Mouse (Mus musculus) myocyte (in vitro differentiated cells): ENCODE measurements around the gene Aatf. TPM values are rescaled to one million over a fixed set of nuclear protein-coding genes. Genes with fewer than 3 reads are reported as not detected.

Experiments
- H3K27me3 ChIP-seq: one replicate; pipeline ENCODE4 v1.6.1; 2011; ENCODE audit not compliant: control insufficient read depth, insufficient read depth, insufficient read length
- H3K36me3 ChIP-seq: one replicate; pipeline ENCODE4 v1.6.1; 2011; ENCODE audit not compliant: control insufficient read depth, insufficient read depth
- H3K4me2 ChIP-seq: one replicate; pipeline ENCODE4 v1.6.1; 2011; ENCODE audit warnings: low read depth, control low read depth
- H3K4me3 ChIP-seq: one replicate; pipeline ENCODE4 v1.5.1; 2011; ENCODE audit warnings: mild to moderate bottlenecking, control low read depth, moderate library complexity
- H3K79me2 ChIP-seq: one replicate; pipeline ENCODE4 v1.6.1; 2011; ENCODE audit not compliant: control insufficient read depth, insufficient read depth
- H3ac ChIP-seq: one replicate; pipeline ENCODE4 v1.6.1; 2011; ENCODE audit not compliant: control insufficient read depth, insufficient read length
- CEBPB ChIP-seq: IDR thresholded peaks from 2 replicates; pipeline ENCODE4 v1.6.1; 2011; ENCODE audit warnings: mild to moderate bottlenecking, moderate library complexity; ENCODE audit not compliant: poor library complexity, insufficient read depth, severe bottlenecking
- E2F4 ChIP-seq: IDR thresholded peaks from one replicate; pipeline ENCODE4 v1.6.1; 2011; ENCODE audit warnings: mild to moderate bottlenecking, control low read depth, moderate library complexity; ENCODE audit not compliant: insufficient read depth
- MAX ChIP-seq: IDR thresholded peaks from one replicate; pipeline ENCODE4 v1.6.1; 2011; ENCODE audit warnings: low read depth, mild to moderate bottlenecking, control low read depth
- MYOD1 ChIP-seq, 3 experiments: IDR thresholded peaks; one replicate each; pipeline ENCODE4 v1.6.1; 2011; ENCODE audit warnings: control low read depth in 2 of 3, low read depth in 2 of 3, mild to moderate bottlenecking in 2 of 3, moderate library complexity in 1 of 3; ENCODE audit not compliant: insufficient read length in 2 of 3, control insufficient read depth in 1 of 3
- MYOG ChIP-seq, 3 experiments: IDR thresholded peaks; one replicate each; pipeline ENCODE4 v1.6.1; 2011; ENCODE audit warnings: control low read depth in 2 of 3, low read depth in 2 of 3, mild to moderate bottlenecking in 2 of 3; ENCODE audit not compliant: insufficient read length in 2 of 3, control insufficient read depth in 1 of 3, insufficient read depth in 1 of 3
- POLR2A ChIP-seq: IDR thresholded peaks from one replicate; pipeline ENCODE4 v1.6.1; 2011; ENCODE audit warnings: low read depth, mild to moderate bottlenecking, control low read depth, moderate library complexity; ENCODE audit not compliant: insufficient read length
- POLR2AphosphoS2 ChIP-seq: IDR thresholded peaks from one replicate; pipeline ENCODE4 v1.6.1; 2011; ENCODE audit warnings: low read depth, control low read depth; ENCODE audit not compliant: insufficient read length
- REST ChIP-seq: IDR thresholded peaks from one replicate; pipeline ENCODE4 v1.6.1; 2011; ENCODE audit warnings: mild to moderate bottlenecking, control low read depth, moderate library complexity; ENCODE audit not compliant: insufficient read depth, insufficient read length
- SRF ChIP-seq: IDR thresholded peaks from one replicate; pipeline ENCODE4 v1.6.1; 2011; ENCODE audit warnings: low read depth; ENCODE audit not compliant: control insufficient read depth, insufficient read length
- TCF12 ChIP-seq: IDR thresholded peaks from one replicate; pipeline ENCODE4 v1.6.1; 2011; ENCODE audit warnings: mild to moderate bottlenecking, control low read depth; ENCODE audit not compliant: poor library complexity, insufficient read depth, severe bottlenecking
- TCF3 ChIP-seq: IDR thresholded peaks from one replicate; pipeline ENCODE4 v1.6.1; 2011; ENCODE audit warnings: low read depth, control low read depth; ENCODE audit not compliant: insufficient read length
- USF1 ChIP-seq: IDR thresholded peaks from one replicate; pipeline ENCODE4 v1.6.1; 2011; ENCODE audit warnings: low read depth, mild to moderate bottlenecking, control low read depth, moderate library complexity
- polyA plus RNA-seq: library from polyadenylated mRNA; unstranded; fragments of >200 nt; fragmentation: generic; extraction: Trizol; gene quantifications from one replicate; pipeline ENCODE4 v1.2.1, GENCODE M21; 2012; ENCODE audit warnings: missing spikeins

Aatf gene
- polyA plus RNA-seq, 1 experiment, result 34.6 TPM

- Histone ChIP-seq H3K27me3 (peaks cover 69% of the 10 kb centered on the region), H3K36me3 (no peaks in the 10 kb centered on the region), H3K4me2 (no peak overlapping the region), H3K4me3 (no peak overlapping the region), H3ac (no peak overlapping the region), H3K79me2 (no peaks in the 10 kb centered on the region)
- TF ChIP-seq REST, result no peak
- no peak for TF ChIP-seq SRF
Measured at GRCm38 (mm10) chr11:84520269-84521070, 7.1 kb upstream of the Aatf start.

- Histone ChIP-seq H3ac (no peak overlapping the region), H3K79me2 (no peaks in the 10 kb centered on the region), H3K4me2 (no peak overlapping the region), H3K4me3 (no peak overlapping the region), H3K27me3 (peaks cover 66% of the 10 kb centered on the region), H3K36me3 (no peaks in the 10 kb centered on the region)
- TF ChIP-seq TCF12 (no peak), CEBPB (no peak), SRF (no peak), E2F4 (no peak), POLR2A (no peak), MYOG (IDR thresholded peaks at IDR 0.05; ENCODE audit: control insufficient read depth in 1 of 3, insufficient read depth in 1 of 3, insufficient read length in 2 of 3, low read depth in 2 of 3) (no peak), MAX (no peak), REST (no peak), MYOD1 (IDR thresholded peaks at IDR 0.05; ENCODE audit: control insufficient read depth in 1 of 3, insufficient read length in 2 of 3, low read depth in 2 of 3) (no peak), USF1 (no peak), POLR2AphosphoS2 (no peak), TCF3 (no peak)
Measured at GRCm38 (mm10) chr11:84519576-84520268, 6.4 kb upstream of the Aatf start.

GRCm38 (mm10) chr11:84519036-84519435 is 5.7 kb upstream of the Aatf start:
- Histone ChIP-seq H3K36me3 (no peaks in the 10 kb centered on the region), H3K79me2 (no peaks in the 10 kb centered on the region), H3K4me3 (no peak overlapping the region), H3K4me2 (no peak overlapping the region), H3K27me3 (peaks cover 62% of the 10 kb centered on the region), H3ac (no peak overlapping the region)
- no peak for TF ChIP-seq TCF12
- no peak for TF ChIP-seq TCF3
- no peak for TF ChIP-seq MYOD1 (IDR thresholded peaks at IDR 0.05; ENCODE audit: control insufficient read depth in 1 of 3, insufficient read length in 2 of 3, low read depth in 2 of 3)
- TF ChIP-seq CEBPB, result no peak
- no peak for TF ChIP-seq MAX
- no peak for TF ChIP-seq SRF
- no peak for TF ChIP-seq USF1
- no peak for TF ChIP-seq POLR2AphosphoS2
- no peak for TF ChIP-seq REST
- no peak for TF ChIP-seq POLR2A
- TF ChIP-seq E2F4, result no peak
- TF ChIP-seq MYOG (IDR thresholded peaks at IDR 0.05; ENCODE audit: control insufficient read depth in 1 of 3, insufficient read depth in 1 of 3, insufficient read length in 2 of 3, low read depth in 2 of 3), result no peak

GRCm38 (mm10) chr11:84518261-84518660 is 4.9 kb upstream of the Aatf start:
- TF ChIP-seq REST, result no peak
- Histone ChIP-seq H3K4me2 (no peak overlapping the region), H3K79me2 (no peaks in the 10 kb centered on the region), H3K4me3 (no peak overlapping the region), H3K27me3 (peaks cover 54% of the 10 kb centered on the region), H3ac (no peak overlapping the region), H3K36me3 (no peaks in the 10 kb centered on the region)

GRCm38 (mm10) chr11:84517431-84517830 is 4.1 kb upstream of the Aatf start:
- TF ChIP-seq TCF3, result no peak
- no peak for TF ChIP-seq MYOD1 (IDR thresholded peaks at IDR 0.05; ENCODE audit: control insufficient read depth in 1 of 3, insufficient read length in 2 of 3, low read depth in 2 of 3)
- no peak for TF ChIP-seq MAX
- TF ChIP-seq POLR2A, result no peak
- TF ChIP-seq REST, result no peak
- TF ChIP-seq MYOG (IDR thresholded peaks at IDR 0.05; ENCODE audit: control insufficient read depth in 1 of 3, insufficient read depth in 1 of 3, insufficient read length in 2 of 3, low read depth in 2 of 3), result no peak
- no peak for TF ChIP-seq CEBPB
- TF ChIP-seq SRF, result no peak
- TF ChIP-seq E2F4, result no peak
- TF ChIP-seq TCF12, result no peak
- no peak for TF ChIP-seq USF1
- no peak for TF ChIP-seq POLR2AphosphoS2
- Histone ChIP-seq H3K79me2 (peaks cover 6% of the 10 kb centered on the region), H3K4me3 (no peak overlapping the region), H3K27me3 (peaks cover 48% of the 10 kb centered on the region), H3K36me3 (no peaks in the 10 kb centered on the region), H3ac (no peak overlapping the region), H3K4me2 (no peak overlapping the region)
